Mouse (Mus musculus) stomach, embryonic 14.5 days (tissue): ENCODE measurements around the gene G430095P16Rik. TPM values are rescaled to one million over a fixed set of nuclear protein-coding genes. Genes with fewer than 3 reads are reported as not detected.

Source experiments
- ATAC-seq: fragments of 200-750 bp; cut with Nextera tagmentation; 2 replicates; pipeline ENCODE4 v1.8.0; 2017; ENCODE audit warnings: low read depth, moderate TSS enrichment; ENCODE audit not compliant: insufficient number of reproducible peaks, insufficient read depth, low FRiP score
- H3K27ac ChIP-seq: fragments of 300-500 bp; sonication (generic); 2 replicates; pipeline ENCODE4 v1.5.1; 2014; ENCODE audit warnings: mild to moderate bottlenecking, low read length, moderate library complexity, mixed read lengths
- H3K27me3 ChIP-seq: fragments of 300-500 bp; sonication (generic); 2 replicates; pipeline ENCODE4 v1.6.1; 2014; ENCODE audit warnings: low read length, control low read depth, mixed read lengths; ENCODE audit not compliant: control insufficient read depth, insufficient read depth
- H3K36me3 ChIP-seq: fragments of 300-500 bp; sonication (generic); 2 replicates; pipeline ENCODE4 v1.6.1; 2014; ENCODE audit warnings: mild to moderate bottlenecking, control low read depth, low read length, moderate library complexity, mixed read lengths; ENCODE audit not compliant: control insufficient read depth, insufficient read depth
- H3K4me1 ChIP-seq: fragments of 300-500 bp; sonication (generic); 2 replicates; pipeline ENCODE4 v1.6.1; 2014; ENCODE audit warnings: low read length, control low read depth, mixed read lengths; ENCODE audit not compliant: control insufficient read depth, insufficient read depth
- H3K4me2 ChIP-seq: fragments of 300-500 bp; sonication (generic); replicated peaks from 2 replicates; pipeline ENCODE4 v1.6.1; 2014; ENCODE audit warnings: low read depth, low read length, control low read depth
- H3K4me3 ChIP-seq: fragments of 300-500 bp; sonication (generic); 2 replicates; pipeline ENCODE4 v1.5.1; 2014; ENCODE audit warnings: low read depth, low read length, control low read depth
- H3K9ac ChIP-seq: fragments of 300-500 bp; sonication (generic); replicated peaks from 2 replicates; pipeline ENCODE4 v1.6.1; 2014; ENCODE audit warnings: low read depth, mild to moderate bottlenecking, control low read depth, low read length, moderate library complexity, mixed read lengths
- H3K9me3 ChIP-seq: fragments of 300-500 bp; sonication (generic); 2 replicates; pipeline ENCODE4 v1.6.1; 2016; ENCODE audit warnings: low read depth, low read length, control low read depth; ENCODE audit not compliant: control insufficient read depth
- WGBS: fragments of 180-500 bp; shearing (Covaris S2); extraction: QIAGEN DNeasy Blood & Tissue Kit; methylation state at CpG from one replicate; pipeline ENCODE4 v1.1.7; 2014; 5-methylcytosine and 5-hydroxymethylcytosine counted together
- polyA plus RNA-seq: library from polyadenylated mRNA; unstranded; fragments of >200 nt; fragmentation: Nextera tagmentation; extraction: Ambion mirVana; gene quantifications from 2 replicates; pipeline ENCODE4 v1.2.1, GENCODE M21; 2014

Gene G430095P16Rik
- polyA plus RNA-seq, 1 experiment from 2014 or later = 5.0 TPM

DNA sequence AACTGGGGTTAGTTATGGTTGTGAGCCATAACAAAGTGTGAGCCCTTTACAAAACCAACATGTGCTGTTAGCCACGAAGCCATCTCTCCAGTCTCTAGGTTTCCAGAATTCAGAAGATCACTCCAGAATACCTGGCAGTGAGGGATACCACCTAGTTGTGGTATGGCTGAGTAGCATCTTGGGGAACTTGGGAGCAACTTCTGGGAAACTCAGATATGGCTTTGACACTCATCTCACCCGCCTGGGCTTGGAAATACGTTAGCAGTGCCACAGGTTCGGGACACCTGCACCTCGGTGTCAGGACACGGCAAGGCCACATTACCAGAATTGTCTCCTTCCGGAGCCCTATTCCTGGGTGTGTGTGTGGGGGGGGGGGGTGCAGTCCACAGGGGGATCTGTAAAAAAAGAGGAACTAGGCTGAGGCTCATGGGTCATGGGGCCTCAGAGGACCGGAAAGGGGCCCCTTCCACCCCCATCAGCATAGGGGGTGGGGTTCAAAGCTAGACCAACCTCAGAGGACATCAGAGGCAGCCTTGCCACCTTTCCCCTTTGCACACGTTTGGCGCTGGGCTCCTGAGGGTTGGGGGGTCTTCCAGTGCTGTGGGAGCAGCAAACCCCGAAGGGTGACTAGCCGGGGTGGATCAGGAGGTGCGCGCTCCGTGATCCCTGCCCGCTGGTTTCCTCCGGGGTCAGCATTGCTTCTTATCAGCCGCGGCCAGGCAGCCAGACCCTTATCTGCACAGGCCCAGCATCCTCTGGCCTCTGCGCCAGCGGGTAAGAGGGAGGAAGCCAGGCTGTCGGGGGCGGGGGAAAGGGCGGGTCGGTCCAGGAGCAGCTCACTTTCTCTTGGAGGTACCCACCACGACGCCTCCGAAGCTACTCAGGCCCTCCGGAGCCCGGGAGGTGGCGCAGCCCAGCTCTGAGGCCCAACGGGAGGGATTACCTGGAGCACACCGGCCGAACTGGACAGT, 21.6 kb upstream of the G430095P16Rik start, which contains the start of gene Lyl1:
TSS of gene Lyl1 (plus strand) at position 517 of the 971 bp plus-strand sequence.
- H3K9me3 ChIP-seq = no peaks in the 10 kb centered on the region
- H3K27me3 ChIP-seq = peaks cover 32% of the 10 kb centered on the region; the same call in 1 of the 2 replicates
- 11% methylated on average over 34 of the region's 34 CpGs for WGBS
- H3K4me3 ChIP-seq = peak within 1 kb of the TSS; percentile 17
- no peak within 1 kb of the TSS for H3K9ac ChIP-seq
- H3K36me3 ChIP-seq = peaks cover 23% of the 10 kb centered on the region
- peak within 1 kb of the TSS; percentile 13; the same call in 1 of the 2 replicates for H3K4me2 ChIP-seq
- peak; percentile 73; the same call in 1 of the 2 replicates for ATAC-seq
- H3K4me1 ChIP-seq = peaks cover 25% of the 10 kb centered on the region
- peak within 1 kb of the TSS; percentile 63; the same call in 1 of the 2 replicates for H3K27ac ChIP-seq

DNA sequence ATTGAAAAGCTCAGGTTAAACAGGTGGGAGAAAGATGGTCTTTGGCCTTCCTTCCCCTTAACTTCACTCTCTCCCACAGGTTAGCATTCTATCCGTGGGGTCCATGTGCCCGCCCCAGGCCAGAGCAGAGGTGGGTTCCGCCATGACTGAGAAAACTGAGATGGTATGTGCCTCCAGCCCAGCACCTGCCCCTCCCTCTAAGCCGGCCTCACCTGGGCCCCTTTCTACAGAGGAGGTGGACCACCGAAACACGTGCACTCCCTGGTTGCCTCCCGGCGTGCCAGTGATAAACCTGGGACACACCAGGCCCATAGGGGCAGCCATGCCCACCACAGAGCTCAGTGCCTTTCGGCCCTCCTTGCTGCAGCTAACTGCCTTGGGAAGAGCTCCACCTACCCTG, 20.2 kb upstream of the G430095P16Rik start:
- peak overlapping the region; percentile 17; the same call in 1 of the 2 replicates for H3K4me3 ChIP-seq
- ATAC-seq = no peak
- no peak overlapping the region for H3K27ac ChIP-seq
- H3K4me1 ChIP-seq = peaks cover 29% of the 10 kb centered on the region
- no peaks in the 10 kb centered on the region for H3K9me3 ChIP-seq
- peaks cover 13% of the 10 kb centered on the region for H3K36me3 ChIP-seq
- H3K27me3 ChIP-seq = peaks cover 36% of the 10 kb centered on the region; the same call in 1 of the 2 replicates
- 0 out of 2 replicates have a peak overlapping the region, but pooled peaks have one; percentile 13 for H3K4me2 ChIP-seq
- 72% methylated on average over 9 of the region's 9 CpGs for WGBS
- no peak overlapping the region for H3K9ac ChIP-seq

DNA sequence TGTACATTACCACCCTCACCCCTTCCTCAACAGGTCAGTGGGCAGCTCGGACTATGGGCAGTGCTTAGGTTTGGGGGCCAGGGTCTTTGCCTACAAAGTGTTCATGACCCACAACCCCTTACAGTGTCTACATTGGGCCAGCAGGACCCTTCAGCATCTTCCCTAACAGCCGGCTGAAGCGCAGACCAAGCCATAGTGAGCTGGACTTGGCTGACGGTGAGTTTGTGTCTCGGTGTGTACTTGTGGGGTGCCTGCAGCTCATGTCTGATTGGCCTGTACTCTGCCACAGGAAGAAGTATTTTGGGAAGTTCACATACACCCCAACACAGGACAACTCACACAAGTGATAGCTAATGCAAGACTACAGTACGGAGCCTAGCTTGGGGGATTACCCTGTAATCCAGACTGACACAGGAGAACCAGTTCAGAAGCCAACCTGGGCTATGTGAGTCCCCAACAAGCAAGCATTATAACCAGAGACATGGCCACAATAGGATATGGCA, 19.8 kb upstream of the G430095P16Rik start:
- peaks cover 15% of the 10 kb centered on the region; the same call in 1 of the 2 replicates for H3K36me3 ChIP-seq
- no peak overlapping the region for H3K9ac ChIP-seq
- H3K9me3 ChIP-seq = no peaks in the 10 kb centered on the region
- no peak overlapping the region for H3K27ac ChIP-seq
- 0 out of 2 replicates have a peak overlapping the region, but pooled peaks have one; percentile 17 for H3K4me3 ChIP-seq
- H3K4me1 ChIP-seq = peaks cover 30% of the 10 kb centered on the region
- no peak overlapping the region for H3K4me2 ChIP-seq
- H3K27me3 ChIP-seq = peaks cover 41% of the 10 kb centered on the region; the same call in 1 of the 2 replicates
- ATAC-seq = no peak
- 89% methylated on average over 6 of the region's 6 CpGs for WGBS

DNA sequence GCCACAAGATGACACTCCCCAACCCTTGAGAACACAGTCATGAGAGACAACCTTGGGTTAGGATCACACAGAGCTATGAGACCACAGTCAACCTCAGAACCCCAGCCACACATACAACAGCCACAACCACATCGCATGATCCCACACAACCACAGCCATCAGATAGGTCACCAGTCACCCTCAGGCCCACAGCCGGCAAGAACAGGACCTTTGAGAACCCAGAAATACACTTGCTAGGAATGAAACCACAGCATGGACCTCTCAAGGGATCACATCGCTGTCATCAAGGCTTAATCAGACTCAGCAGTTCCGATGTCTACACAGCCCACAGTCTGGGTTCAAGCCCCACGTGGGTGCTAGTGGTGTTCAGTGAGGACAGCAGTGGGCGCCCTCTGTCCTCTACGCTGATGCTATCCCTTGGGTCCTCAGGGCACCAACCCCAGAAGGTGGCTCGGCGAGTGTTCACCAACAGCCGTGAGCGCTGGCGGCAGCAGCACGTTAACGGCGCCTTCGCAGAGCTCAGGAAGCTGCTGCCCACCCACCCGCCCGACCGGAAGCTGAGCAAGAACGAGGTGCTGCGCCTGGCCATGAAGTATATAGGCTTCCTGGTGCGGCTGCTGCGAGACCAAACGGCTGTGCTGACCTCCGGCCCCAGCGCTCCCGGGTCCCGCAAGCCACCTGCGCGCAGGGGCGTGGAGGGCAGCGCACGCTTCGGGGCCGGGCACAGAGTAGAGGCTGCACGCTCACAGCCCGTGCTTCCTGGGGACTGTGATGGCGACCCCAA, 19.1 kb upstream of the G430095P16Rik start:
- peaks cover 43% of the 10 kb centered on the region; the same call in 1 of the 2 replicates for H3K27me3 ChIP-seq
- no peak overlapping the region for H3K9ac ChIP-seq
- peaks cover 30% of the 10 kb centered on the region for H3K4me1 ChIP-seq

DNA sequence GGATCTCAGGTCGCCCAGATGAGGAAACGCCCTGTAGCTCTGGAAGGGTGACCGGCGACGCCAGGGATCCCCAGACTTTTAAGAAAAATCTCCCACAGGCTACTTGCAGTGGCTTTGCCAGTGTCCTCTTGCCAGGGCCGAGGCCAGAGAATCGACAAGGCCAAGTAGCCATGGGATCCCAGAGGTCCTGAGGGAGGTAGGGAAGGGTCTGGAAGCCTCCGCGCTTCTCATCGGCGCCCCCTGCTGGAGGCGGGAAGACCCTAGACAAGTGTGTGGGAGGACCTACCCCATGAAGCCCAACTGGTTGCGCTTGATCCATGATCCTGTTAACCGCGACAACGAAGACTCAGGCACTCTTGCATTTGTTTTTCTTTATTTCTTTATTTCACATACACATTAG, 18.5 kb upstream of the G430095P16Rik start:
- H3K4me3 ChIP-seq = peak overlapping the region; percentile 9; the same call in 1 of the 2 replicates
- ATAC-seq = no peak
- 8% methylated on average over 16 of the region's 16 CpGs for WGBS
- H3K36me3 ChIP-seq = peaks cover 9% of the 10 kb centered on the region; the same call in 1 of the 2 replicates
- H3K9me3 ChIP-seq = no peaks in the 10 kb centered on the region
- H3K9ac ChIP-seq = no peak overlapping the region
- peaks cover 43% of the 10 kb centered on the region; the same call in 1 of the 2 replicates for H3K27me3 ChIP-seq
- peaks cover 37% of the 10 kb centered on the region for H3K4me1 ChIP-seq
- H3K4me2 ChIP-seq = peak overlapping the region; percentile 26; the same call in 1 of the 2 replicates
- H3K27ac ChIP-seq = no peak overlapping the region

More for the DNA sequence above, 19.1 kb upstream of the G430095P16Rik start:
- H3K4me3 ChIP-seq = 0 out of 2 replicates have a peak overlapping the region, but pooled peaks have one; percentile 9
- peak overlapping the region; percentile 26; the same call in 1 of the 2 replicates for H3K4me2 ChIP-seq
- H3K36me3 ChIP-seq = peaks cover 13% of the 10 kb centered on the region; the same call in 1 of the 2 replicates
- no peak overlapping the region for H3K27ac ChIP-seq
- 18% methylated on average over 38 of the region's 38 CpGs for WGBS
- H3K9me3 ChIP-seq = no peaks in the 10 kb centered on the region
- ATAC-seq = no peak

DNA sequence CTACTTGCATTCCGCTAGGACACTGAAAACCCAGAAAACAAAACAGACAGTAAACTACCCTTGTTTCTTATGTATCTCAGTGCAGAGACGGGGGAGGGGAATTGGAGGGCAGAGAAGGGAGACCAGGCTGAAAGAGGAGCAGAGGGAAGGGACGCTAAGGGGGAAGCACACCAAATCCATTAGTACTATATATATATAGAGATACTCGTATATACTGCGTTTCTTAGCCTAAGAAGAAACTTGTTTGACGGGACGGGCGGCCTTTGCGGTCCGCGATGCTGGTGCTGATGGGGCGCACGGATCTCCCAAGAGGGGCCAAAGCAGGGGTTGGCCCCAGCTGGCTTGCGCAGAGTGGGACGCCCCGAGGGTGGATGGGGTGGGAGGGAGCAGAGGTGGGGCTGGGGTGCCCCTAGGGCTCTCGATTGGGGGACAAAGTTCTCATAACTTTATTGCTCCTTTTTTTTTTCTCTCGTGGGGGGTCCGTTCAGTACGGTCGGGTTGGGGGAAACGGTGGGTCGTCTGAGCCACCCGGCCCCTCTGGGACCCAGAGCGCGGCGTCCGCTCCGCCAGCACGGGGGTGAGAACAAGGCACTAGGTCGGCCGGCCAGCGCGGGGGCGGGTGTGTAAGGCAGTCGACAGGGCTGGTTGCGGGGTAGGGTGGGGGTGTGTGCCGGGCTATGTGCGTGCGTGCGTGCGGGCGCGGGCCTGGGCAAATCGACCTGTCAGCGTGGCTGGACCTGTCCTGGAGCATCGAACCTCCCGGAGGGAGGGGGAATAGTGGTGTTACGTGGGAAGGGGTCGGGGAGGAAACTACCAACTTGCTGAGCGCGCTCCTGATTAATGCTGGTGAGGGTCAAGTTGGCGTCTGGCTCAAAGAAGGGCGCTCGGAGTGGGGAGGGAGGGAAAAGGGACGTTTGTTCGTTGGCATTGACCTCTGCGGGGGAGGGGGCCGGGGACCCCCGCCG, 17.7 kb upstream of the G430095P16Rik start:
- H3K4me3 ChIP-seq = peak overlapping the region; percentile 20
- WGBS = 6% methylated on average over 61 of the region's 61 CpGs
- no peaks in the 10 kb centered on the region for H3K9me3 ChIP-seq
- peaks cover 43% of the 10 kb centered on the region; the same call in 1 of the 2 replicates for H3K27me3 ChIP-seq
- peak overlapping the region; percentile 43 for H3K4me2 ChIP-seq
- H3K36me3 ChIP-seq = peaks cover 9% of the 10 kb centered on the region; the same call in 1 of the 2 replicates
- H3K27ac ChIP-seq = no peak overlapping the region
- no peak for ATAC-seq
- peaks cover 40% of the 10 kb centered on the region for H3K4me1 ChIP-seq
- no peak overlapping the region; the same call in 1 of the 2 replicates for H3K9ac ChIP-seq

DNA sequence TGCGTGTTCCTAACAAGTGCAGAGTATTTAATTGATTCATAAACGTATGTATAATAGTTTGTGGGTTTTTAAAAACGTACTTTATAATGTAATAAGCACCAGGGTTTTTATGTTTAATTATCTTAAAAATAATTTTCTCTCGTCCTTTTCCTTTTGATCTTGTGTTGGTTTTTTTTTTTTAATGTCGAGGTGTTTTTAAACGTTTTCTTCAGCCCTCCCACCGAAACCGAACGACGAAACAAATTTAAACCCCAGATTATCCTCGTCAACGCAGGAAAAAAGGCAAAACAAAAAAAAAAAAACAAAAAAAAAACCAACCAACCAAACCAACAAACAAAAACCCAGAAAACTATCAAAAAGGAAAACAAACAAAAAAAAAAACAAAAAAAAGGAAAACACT, 16.8 kb upstream of the G430095P16Rik start:
- peaks cover 43% of the 10 kb centered on the region; the same call in 1 of the 2 replicates for H3K27me3 ChIP-seq

More for the DNA sequence above, 16.8 kb upstream of the G430095P16Rik start:
- no peaks in the 10 kb centered on the region for H3K9me3 ChIP-seq
- H3K4me3 ChIP-seq = peak overlapping the region; percentile 20
- peak overlapping the region; percentile 43 for H3K4me2 ChIP-seq
- no peak overlapping the region; the same call in 1 of the 2 replicates for H3K9ac ChIP-seq
- no peak for ATAC-seq
- 4% methylated on average over 12 of the region's 12 CpGs for WGBS
- peaks cover 9% of the 10 kb centered on the region; the same call in 1 of the 2 replicates for H3K36me3 ChIP-seq
- H3K4me1 ChIP-seq = peaks cover 40% of the 10 kb centered on the region
- no peak overlapping the region for H3K27ac ChIP-seq
